Mouse (Mus musculus) granulocyte monocyte progenitor cell, adult 5-6 weeks (primary cell): ENCODE measurements around the gene Gm47283. TPM values are rescaled to one million over a fixed set of nuclear protein-coding genes. Genes with fewer than 3 reads are reported as not detected.
A peak's percentile ranks its signal among the peaks of the same experiment; 100 is the strongest.
"Not testable (repeated sequence)": the region's sequence is repeated elsewhere in the genome, so short reads cannot be mapped to it uniquely, and the experiment has no call there.

Experiments used
- ATAC-seq: replicated peaks from 2 replicates; pipeline ENCODE4 v1.8.0; 2016; ENCODE audit warnings: mild to moderate bottlenecking, moderate TSS enrichment, inconsistent platforms; ENCODE audit not compliant: poor library complexity, severe bottlenecking
- total RNA-seq, 2 experiments: library from RNA; stranded (forward) in 1 of 2; stranded (reverse) in 1 of 2; fragments of 200-712, 200-1000 nt in 1 of 2; fragments of >200 nt in 1 of 2; fragmentation: Nextera tagmentation in 1 of 2; gene quantifications; 2 replicates each; pipeline ENCODE4 v1.2.3; 2014 to 2017

Gene Gm47283
- not detected in 2 replicates for total RNA-seq (2014; fragmentation: Nextera tagmentation)
- not detected in 2 replicates for total RNA-seq (2017)

DNA sequence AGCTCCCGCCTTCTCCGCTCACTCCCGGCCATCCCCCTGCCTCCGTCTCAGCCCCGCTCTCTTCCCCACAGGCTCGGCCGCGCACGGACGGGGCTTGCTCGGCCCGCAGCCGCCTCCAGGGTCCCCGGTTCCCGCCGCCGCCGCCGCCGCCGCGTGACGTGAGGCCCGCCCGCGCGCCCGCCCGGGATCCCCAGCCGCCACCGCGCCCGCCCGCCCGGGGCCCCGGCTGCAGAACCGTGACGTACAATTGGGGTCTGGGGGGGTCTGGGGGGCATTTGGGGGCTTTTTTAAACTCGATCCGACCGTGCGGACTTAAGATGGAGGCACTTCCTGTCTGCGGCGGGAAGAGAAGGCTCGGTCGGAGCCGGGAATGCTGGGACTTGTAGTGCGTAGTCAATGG, at the start of gene Gm47283:
Gene Gm47283, plus strand, starts transcription at position 301 of the 400 bp plus-strand sequence.
- not testable (repeated sequence) for ATAC-seq

DNA sequence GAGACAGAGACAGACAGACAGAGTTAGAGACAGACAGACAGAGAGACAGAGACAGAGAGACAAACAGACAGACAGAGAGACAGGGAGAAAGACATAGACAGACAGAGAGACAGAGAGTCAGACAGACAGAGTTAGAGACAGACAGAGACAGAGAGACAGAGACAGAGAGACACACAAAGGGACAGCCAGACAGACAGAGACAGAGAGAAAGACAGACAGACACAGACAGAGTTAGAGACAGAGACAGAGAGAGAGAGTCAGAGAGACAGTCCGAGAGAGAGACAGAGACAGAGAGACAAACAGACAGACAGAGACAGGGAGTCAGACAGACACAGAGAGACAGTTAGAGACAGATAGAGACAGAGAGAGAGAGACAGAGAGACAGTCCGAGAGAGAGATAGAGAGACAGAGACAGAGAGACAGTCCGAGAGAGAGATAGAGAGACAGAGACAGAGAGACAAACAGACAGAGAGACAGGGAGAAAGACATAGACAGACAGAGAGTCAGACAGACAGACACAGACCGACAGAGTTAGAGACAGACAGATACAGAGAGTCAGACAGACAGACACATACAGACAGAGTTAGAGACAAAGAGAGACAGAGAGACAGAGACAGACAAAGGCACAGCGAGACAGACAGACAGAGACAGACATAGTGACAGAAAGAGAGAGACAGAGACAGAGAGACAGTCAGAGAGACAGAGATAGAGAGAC, 49.2 kb upstream of the Gm47283 start:
- ATAC-seq: not testable (repeated sequence)

- not testable (repeated sequence) for ATAC-seq
Observed at GRCm38 (mm10) chrY:90736217-90737000, 48.1 kb upstream of the Gm47283 start.

GRCm38 (mm10) chrY:90737606-90738430, 46.7 kb upstream of the Gm47283 start:
- no peak for ATAC-seq

DNA sequence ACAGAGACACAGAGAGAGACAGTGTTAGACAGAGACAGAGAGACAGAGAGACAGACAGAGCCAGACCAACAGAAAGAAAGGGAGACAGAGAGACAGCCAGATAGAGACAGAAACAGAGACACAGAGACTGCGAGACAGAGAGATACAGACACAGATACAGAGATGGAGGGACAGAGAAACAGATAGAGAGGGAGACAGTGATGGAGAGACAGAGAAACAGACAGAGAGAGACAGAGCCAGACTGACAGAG, 46.2 kb upstream of the Gm47283 start:
- ATAC-seq: no peak

- peak; percentile 10 for ATAC-seq
Observed at GRCm38 (mm10) chrY:90738841-90739530, 45.6 kb upstream of the Gm47283 start.

- peak; percentile 13 for ATAC-seq
Observed at GRCm38 (mm10) chrY:90739531-90740012, 45.0 kb upstream of the Gm47283 start.

DNA sequence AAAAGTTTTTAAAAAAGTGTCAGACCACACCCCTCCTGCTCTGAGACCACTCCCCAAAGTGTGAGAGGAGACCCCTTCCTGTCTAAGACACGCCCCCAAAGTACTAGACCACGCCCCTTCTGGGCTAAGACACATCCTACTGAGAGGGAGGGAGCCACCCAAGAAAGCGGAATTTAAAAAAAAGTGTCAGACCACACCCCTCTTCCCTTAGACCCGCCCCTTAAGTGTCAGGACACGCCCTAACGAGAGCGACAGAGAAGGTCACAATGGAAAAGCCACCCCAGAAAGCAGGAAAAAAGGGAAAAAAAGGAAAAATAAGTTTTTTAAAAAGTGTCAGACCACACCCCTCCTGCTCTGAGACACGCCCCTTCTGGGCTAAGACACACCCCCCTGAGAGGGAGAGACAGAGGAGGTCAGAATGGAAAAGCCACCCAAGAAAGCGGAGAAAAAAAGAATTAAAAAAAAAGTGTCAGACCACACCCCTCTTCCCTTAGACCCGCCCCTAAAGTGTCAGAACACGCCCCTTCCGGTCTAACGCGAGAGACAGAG, 44.5 kb upstream of the Gm47283 start:
- peak; percentile 28 for ATAC-seq

GRCm38 (mm10) chrY:90741006-90741405, 43.5 kb upstream of the Gm47283 start:
- not testable (repeated sequence) for ATAC-seq

GRCm38 (mm10) chrY:90741452-90742260, 42.9 kb upstream of the Gm47283 start:
- ATAC-seq: not testable (repeated sequence)

GRCm38 (mm10) chrY:90742261-90743052, 42.1 kb upstream of the Gm47283 start:
- ATAC-seq: not testable (repeated sequence)

DNA sequence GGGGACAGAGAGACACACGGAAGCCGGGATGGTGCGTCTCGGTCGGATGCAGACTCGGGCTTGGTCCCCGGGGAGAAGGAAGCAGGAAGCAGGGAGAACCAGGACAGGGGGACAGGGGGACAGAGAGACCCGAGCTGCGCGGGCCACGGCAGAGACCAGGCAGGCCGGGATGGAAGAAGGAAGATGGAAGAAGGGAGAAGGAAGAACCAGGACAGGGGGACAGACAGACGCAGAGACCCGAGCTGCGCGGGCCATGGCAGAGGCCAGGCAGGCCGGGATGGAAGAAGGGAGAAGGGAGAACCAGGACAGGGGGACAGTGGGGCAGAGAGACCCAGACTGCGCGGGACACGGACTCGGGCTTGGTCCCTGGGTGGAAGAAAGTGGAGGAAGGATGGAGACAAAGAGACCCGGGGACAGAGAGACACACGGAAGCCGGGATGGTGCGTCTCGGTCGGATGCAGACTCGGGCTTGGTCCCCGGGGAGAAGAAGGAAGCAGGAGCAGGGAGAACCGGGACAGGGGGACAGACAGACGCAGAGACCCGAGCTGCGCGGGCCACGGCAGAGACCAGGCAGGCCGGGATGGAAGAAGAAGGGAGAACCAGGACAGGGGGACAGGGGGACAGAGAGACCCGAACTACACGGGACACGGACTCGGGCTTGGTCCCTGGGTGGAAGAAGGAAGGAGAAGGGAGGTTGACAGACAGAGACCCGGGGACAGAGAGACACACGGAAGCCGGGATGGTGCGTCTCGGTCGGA, 41.3 kb upstream of the Gm47283 start:
- ATAC-seq: not testable (repeated sequence)

- no peak for ATAC-seq
Observed at GRCm38 (mm10) chrY:90743811-90744220, 40.7 kb upstream of the Gm47283 start.

GRCm38 (mm10) chrY:90744381-90744981, 40.1 kb upstream of the Gm47283 start:
- peak; percentile 66 for ATAC-seq

DNA sequence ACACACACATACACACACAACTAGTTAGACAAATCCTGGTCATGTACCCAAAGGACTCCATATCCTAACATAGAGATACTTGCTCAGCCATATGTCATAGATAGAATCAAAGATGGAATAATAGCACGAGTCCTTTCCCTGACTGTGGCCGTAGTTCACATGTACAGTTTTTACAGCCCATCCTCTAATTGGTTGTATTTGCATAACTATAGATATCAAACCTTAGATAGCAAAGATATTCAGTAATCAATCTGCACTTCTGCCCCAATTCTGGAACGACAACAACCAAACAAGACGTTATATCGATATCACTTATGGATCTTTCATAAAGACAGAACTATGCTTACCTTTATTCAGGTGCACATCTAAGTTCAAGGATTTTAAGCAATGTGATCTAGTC, 39.3 kb upstream of the Gm47283 start:
- ATAC-seq: not testable (repeated sequence)

DNA sequence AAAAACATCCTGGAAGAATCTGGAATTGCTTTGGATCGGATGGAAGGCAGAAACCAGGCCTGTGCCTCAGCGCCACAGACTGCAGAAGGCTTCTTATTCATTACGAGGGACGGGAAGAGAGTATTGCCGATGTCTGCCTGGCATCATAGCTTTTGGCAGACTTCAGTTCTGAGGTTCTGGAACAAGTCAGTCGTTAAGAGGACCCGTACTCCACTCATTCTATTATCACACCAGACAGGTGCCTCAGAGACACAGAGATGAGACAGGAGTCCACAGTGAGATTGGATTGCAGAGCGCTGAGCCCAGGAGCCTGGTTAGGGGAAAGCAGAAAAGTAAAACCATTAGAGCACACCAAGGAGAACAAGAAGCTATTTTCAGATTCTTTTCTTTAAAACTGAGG, 29.8 kb upstream of the Gm47283 start, which contains the start of gene Gm21860:
Gene Gm21860, minus strand, starts transcription at position 101 of the 400 bp plus-strand sequence.
- not testable (repeated sequence) for ATAC-seq

DNA sequence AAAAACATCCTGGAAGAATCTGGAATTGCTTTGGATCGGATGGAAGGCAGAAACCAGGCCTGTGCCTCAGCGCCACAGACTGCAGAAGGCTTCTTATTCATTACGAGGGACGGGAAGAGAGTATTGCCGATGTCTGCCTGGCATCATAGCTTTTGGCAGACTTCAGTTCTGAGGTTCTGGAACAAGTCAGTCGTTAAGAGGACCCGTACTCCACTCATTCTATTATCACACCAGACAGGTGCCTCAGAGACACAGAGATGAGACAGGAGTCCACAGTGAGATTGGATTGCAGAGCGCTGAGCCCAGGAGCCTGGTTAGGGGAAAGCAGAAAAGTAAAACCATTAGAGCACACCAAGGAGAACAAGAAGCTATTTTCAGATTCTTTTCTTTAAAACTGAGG, 54.5 kb downstream of the Gm47283 start, which contains the start of gene Gm21748:
Gene Gm21748, minus strand, starts transcription at position 101 of the 400 bp plus-strand sequence.
- not testable (repeated sequence) for ATAC-seq
